Mouse (Mus musculus) right cerebral cortex, postnatal 4 days (tissue): ENCODE measurements at regions not wholly inside any gene's neighbourhood (a gene's known extent, or its start where the extent isn't known, plus 50 kb on each side); places are given as distances from the start of the nearest gene placed in this dataset.
A peak's percentile ranks its signal among the peaks of the same experiment; 100 is the strongest.

ENCODE experiments used
- DNase-seq: peaks from one replicate; pipeline ENCODE4 v3.0.0-alpha.2; 2022

DNA sequence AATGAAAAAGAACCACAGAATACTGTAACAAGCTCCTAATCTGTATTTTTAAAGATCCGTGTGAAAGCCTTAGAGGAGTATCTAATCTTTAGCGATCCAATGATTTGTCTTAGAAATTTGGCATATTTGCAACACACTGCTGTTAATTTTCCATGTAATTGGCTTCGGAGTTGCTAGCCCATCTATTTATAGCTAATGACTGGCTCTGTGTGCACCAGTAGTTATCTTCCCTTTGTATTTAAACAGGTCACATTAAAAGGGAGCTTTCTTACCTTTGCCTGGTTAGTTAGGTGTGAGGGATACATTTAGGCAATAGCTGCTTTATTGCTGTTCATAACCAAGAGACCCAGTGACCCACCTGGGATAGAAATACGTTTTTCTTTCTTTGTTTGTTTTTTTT, 256.3 kb upstream of the Mme start:
- DNase-seq = no peak

DNA sequence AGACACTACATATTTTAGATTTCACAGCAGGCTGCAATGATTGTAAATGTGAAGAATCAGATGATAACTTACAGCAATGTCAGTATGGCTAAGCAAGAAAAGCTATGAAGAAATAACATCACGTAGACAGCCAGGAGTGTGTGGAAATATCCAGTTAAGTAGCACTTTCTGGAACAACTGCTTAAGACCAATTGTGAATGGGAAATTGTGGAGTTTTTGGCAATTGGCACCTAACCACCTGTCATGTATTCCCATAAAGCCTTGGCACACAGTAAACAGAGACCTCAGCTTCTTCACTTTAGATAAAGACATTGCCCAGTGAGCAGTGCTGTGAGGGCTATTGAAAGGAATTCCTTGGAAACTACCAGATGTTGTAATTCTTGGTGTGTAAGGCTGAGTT, 264.4 kb upstream of the Mme start:
- no peak for DNase-seq

DNA sequence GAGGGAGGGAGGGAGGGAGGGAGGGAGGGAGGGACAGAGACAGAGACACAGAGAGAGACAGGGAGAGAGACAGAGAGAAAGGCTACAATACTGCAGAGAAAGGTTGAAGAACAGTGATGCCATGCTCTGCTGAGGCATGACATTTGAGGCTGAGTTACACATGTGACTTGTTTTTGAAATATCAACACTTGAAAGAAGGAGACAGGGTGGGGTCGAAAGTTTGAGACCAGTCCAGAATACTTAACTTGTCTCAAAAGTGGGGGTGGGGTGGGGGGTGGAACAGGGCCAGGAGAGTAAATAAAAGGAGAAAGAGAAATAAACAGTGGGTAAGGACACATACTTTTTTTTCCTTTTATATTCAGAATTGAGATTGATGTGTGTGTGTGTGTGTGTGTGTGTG, 278.1 kb upstream of the Mme start:
- no peak for DNase-seq

DNA sequence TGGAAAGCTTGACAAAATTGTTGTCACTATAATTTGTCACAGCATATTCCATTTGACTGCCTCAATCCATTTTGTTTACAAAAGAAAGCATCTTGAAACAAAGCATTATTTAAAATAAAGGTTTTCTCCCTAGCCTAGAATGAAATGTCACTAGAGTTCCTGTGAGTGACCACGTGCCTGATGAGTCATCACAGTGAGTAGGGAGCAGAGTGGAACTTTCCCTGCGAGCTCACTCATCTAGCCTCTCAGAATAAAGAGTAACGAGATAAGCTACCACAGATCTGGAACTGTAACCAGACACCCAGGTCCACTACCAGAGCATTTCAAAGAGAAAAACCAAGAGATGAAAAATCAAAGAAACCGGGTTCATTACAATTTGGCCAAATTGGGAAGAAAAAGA, 278.7 kb upstream of the Mme start:
- DNase-seq = no peak

DNA sequence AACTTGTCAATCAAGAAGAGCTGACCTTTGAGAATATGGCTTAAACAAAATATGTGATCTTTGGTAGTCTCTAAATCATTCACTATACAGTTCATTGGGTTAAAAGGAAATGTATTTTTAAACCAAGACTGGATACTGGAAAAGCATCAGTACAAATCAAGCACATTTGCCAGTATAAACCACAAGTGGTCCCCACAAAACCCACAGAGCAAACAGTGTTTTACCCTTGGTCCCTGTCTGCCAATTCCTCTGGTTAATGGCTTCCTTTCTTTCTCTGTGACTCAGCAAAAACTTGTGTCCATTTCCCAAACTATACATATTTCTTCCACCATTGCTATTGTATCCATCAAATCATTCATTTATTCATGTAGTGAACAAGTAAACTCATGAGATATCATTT, 296.0 kb upstream of the Mme start:
- no peak for DNase-seq

DNA sequence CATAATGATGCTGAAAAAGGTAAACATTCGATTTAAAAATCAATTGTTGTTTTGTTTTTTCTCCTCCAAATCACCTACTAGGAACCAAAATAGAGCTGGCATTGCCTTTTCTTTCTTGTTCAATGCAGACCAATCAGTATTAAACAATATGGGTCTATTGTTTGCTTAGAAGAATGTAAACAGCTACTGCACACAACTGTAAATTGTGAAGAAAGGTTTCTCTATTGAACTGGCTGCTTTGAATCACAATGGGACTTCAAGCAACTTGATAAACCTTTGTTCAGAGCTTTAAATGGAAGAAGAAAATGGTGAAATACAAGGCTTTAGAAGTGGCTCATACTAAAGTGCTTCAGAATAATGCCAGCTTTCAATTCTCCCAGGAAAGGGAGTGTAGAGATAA, 302.7 kb upstream of the Mme start:
- no peak for DNase-seq

DNA sequence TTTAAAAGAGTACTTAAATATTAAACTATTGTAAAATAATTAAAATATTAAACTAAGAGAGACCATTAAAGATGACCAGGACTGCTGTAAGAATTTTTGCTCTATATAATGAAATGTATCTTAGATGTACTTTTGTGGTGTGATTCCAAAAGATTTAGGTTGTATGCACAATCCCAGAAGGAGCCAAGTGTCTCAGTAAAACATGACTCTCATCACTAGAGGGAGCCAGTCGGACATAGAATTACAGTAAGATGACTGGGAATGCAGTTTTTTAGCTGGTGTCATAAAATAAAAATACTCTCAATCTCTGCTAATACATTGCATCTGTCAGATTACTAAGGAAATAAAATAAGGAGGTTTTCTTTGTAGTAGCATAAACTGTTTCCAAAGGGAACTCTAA, 316.9 kb upstream of the Mme start:
- no peak for DNase-seq

DNA sequence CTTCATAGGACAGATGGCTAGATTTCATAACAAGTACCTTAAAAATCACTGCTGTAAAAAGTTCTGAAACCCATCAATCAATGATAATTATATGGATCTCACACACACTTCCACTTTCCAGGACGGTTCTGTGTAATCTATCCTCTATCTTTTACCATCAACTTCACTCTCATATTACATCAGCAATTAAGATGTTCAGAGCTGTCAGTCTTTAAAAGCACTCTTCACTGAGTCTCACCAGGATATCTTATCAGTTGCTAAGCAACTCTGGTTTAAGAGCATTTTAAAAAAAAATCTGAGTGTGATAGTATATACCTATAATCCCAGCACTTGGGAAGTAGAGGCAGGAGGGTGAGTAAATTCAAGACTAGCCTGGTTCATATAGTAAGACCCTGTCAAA, 312.0 kb upstream of the Gpr149 start:
- DNase-seq = no peak

DNA sequence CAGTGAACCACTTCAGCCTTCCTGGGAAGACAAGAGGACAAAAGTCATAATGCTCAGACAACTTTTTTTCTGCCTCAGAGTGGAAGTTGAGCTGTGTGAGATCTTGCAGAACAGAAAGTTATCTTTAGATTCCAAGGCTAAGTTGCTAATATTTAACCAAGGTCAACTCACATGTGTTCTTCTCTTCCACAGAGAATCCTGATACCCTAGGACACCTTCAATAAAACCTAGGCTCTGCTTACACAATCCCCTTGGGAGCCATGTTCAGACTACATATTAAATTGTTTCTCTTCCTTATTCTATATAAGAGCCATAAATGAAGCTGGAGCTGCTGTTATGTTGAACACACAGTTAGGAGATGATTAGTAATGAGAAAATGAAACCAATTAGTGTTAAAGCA, 280.2 kb upstream of the Gpr149 start:
- no peak for DNase-seq

DNA sequence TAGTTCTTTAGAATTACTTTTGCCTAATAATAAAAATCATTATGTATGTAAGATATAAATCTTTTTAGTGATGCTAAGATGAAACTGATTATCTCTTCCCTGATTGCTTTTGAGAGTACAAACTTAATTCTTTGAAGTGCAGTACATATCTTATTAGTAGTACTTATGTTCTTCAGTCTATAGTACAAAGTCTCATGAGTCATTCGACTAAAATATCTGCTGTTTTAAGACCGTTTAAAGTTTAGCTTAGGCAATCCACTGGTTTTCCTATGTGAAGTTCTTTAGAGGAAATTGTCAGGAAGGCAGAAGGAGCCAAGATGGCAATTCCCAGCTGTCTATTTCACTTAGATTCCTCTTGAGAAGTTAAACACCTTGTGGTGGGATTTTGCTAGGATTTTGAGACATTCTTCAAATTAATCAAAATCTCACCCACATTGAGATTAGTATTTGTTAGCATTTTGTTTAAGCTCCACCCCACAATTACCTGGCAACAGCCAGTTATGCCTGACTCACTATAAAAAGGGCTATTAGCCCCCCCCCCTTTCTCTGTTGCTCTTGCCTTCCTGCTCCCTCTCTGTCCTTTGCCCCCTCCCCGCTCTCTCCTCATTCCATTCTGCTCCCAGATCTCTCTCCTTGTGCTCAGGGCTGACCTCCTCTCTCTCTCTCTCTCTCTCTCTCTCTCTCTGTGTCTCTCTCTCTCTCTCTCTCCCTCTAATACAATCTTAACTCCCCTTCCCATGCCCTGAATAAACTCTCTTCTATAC, 277.6 kb upstream of the Gpr149 start:
- no peak for DNase-seq

DNA sequence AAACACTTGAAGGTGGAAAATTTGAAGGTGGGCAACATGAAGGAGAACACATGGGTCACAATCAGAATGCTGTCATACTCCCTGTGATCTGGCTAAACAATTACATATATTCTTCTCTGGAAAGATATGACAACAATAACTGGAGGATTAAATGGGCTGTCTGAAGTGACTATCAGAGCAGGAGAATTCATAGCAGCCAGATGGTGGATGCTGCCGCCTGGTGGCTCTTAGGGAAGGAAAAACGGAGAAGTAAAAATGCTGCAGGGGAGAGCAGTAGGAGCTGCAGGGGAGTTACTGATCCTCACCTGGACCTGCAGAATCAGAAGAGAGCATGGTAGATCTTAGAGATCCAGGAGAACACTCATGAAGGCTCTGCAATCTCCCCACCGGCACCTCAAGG, 255.8 kb upstream of the Gpr149 start:
- DNase-seq = peak; percentile 50

DNA sequence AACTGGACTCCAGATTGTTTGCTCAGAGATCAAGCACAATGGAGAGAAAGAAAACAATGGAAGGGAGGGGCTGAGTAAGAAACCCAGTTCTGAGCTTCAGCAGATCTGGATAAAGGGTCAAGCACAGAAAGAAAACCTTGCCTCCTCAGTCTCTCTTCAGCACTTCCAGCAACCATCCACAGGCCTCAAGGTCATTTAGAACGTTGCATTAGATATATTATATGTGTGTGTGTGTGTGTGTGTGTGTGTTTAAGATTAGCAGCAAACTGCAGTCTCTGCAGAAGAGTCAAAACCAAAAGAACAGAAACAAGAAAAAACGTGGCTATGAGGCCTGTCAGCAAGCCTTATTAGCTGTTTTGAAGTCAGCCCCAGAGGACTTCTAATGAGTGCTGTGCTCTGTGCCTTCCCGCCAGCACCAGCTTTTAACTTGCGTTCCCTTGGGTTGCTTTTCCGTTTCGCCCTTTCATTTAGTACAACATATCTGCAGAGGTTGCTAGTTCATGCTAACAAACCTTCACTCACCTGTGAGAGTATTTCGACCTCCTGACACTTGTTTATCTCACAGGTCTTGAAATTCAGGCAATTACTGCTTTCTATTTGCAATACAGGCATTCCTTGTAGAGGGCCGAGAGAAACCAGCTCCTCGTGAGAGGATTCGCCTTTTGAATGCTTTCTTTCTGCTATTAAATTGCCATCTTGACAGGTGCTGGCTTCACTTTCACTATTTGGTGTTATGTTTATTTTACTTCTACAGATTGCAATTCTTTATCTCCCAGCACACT, 230.9 kb upstream of the Gpr149 start:
- DNase-seq = no peak

DNA sequence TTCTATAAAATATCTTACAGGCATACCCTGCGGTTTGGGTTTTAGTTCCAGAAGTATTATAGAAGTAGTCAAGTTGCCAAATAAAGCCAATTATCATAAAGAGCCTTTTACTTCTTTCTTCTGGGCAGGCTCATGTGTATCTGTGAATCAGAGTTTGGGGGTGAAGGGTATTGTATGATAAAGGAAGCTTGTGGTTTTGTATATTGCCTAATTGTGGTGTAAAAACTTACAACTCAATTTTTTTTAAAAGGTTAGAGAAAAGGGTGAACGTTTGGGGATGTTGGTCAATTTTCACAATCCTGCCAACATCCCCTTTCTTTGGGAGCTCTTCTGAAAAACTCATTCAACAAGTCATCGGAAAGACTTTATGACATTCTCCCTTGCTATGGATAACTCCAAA, 219.0 kb upstream of the Gpr149 start:
- DNase-seq = no peak

DNA sequence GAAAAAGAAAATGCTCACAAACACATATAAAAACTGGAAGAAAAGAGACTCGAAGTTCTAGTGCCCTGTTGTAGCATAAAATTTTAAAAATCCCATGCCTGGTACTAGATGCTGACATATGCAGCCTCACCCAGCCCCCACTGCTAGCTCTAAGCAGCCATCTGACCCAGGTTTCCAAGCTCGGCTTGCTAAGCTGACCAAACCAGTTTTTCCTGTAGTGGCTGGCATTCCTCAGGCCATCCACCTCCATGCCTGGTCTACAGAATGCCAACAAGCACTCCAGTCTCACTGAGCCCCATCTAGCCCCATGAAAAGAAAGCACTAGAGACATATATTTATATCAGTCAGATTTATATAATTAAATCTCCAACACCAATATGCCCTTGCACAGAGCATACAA, 196.1 kb upstream of the Gpr149 start:
- no peak for DNase-seq

DNA sequence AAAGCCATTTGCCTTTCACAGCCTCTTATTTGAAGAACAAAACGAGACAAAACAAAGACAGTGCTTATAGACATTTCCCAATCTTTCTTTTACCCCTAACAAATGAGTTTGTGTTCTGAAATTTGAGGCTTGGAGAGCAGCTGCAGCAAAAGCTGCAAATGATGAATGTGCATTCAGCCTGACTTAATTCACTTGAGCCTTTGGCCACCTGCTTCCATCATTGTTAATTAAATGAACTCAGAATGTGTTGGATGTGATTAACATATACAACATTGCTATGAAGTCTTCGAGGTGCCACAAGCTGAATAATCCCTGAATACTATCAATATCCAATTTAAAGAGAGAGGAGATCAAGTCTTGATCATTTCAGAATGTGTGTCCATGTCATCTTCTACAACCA, 181.3 kb upstream of the Gpr149 start:
- DNase-seq = no peak
